Mouse (Mus musculus): ENCODE results near the gene Ncstn. TPM values are rescaled to one million over a fixed set of nuclear protein-coding genes. Genes with fewer than 3 reads are reported as not detected.

Gene Ncstn
- polyA plus RNA-seq (2015; fragmentation: Nextera tagmentation; extraction: Ambion mirVana), result 84.9 and 127 TPM in 2 replicates

GRCm38 (mm10) chr1:172082101-172082898 lies at the start of gene Ncstn, which contains the start of gene Copa:
Gene Ncstn, minus strand, starts transcription at chr1:172082795.
Gene Copa, plus strand, starts transcription at chr1:172082529.

GRCm38 (mm10) chr1:172126376-172127347 lies 44.1 kb upstream of the Ncstn start, which contains the start of gene Pex19:
Gene Pex19, plus strand, starts transcription at chr1:172126755.

GRCm38 (mm10) chr1:172057491-172057921 lies 25.1 kb downstream of the Ncstn start, which contains the start of gene Nhlh1:
Gene Nhlh1, minus strand, starts transcription at chr1:172057573.

GRCm38 (mm10) chr1:172028394-172029275 lies 54.0 kb downstream of the Ncstn start, which contains the start of gene Vangl2:
Gene Vangl2, minus strand, starts transcription at chr1:172028444.

Other genes starting within 250 kb of the Ncstn start
- 6.8 and 8.3 TPM in 2 replicates for gene Cd84, start 243.1 kb downstream of the Ncstn start, polyA plus RNA-seq (2015; fragmentation: Nextera tagmentation; extraction: Ambion mirVana)
- 0.08 TPM in 1 of 2 replicates, not detected in the other for gene Gm10521, start 187.1 kb downstream of the Ncstn start, polyA plus RNA-seq (2015; fragmentation: Nextera tagmentation; extraction: Ambion mirVana)
- gene Slamf6, start 165.3 kb downstream of the Ncstn start, polyA plus RNA-seq (2015; fragmentation: Nextera tagmentation; extraction: Ambion mirVana), result 0.41 and 0.59 TPM in 2 replicates
- gene Vangl2, start 54.4 kb downstream of the Ncstn start, polyA plus RNA-seq (2015; fragmentation: Nextera tagmentation; extraction: Ambion mirVana), result 5.4 and 8.0 TPM in 2 replicates
- not detected in 2 replicates for gene Nhlh1, start 25.2 kb downstream of the Ncstn start, polyA plus RNA-seq (2015; fragmentation: Nextera tagmentation; extraction: Ambion mirVana)
- gene Copa, start 266 bp downstream of the Ncstn start, polyA plus RNA-seq (2015; fragmentation: Nextera tagmentation; extraction: Ambion mirVana), result 85.7 and 124 TPM in 2 replicates
- gene Pex19, start 44.0 kb upstream of the Ncstn start, polyA plus RNA-seq (2015; fragmentation: Nextera tagmentation; extraction: Ambion mirVana), result 131 and 196 TPM in 2 replicates
- gene Dcaf8, start 65.3 kb upstream of the Ncstn start, polyA plus RNA-seq (2015; fragmentation: Nextera tagmentation; extraction: Ambion mirVana), result 85.4 and 126 TPM in 2 replicates
- gene Pea15a, start 124.0 kb upstream of the Ncstn start, polyA plus RNA-seq (2015; fragmentation: Nextera tagmentation; extraction: Ambion mirVana), result 91.0 and 111 TPM in 2 replicates
- 1.3 and 9.1 TPM in 2 replicates for gene Casq1, start 137.1 kb upstream of the Ncstn start, polyA plus RNA-seq (2015; fragmentation: Nextera tagmentation; extraction: Ambion mirVana)
- gene Atp1a4, start 175.6 kb upstream of the Ncstn start, polyA plus RNA-seq (2015; fragmentation: Nextera tagmentation; extraction: Ambion mirVana), result 0.68 and 2.4 TPM in 2 replicates
- gene Igsf8, start 178.8 kb upstream of the Ncstn start, polyA plus RNA-seq (2015; fragmentation: Nextera tagmentation; extraction: Ambion mirVana), result 29.8 and 33.0 TPM in 2 replicates
- gene Atp1a2, start 215.3 kb upstream of the Ncstn start, polyA plus RNA-seq (2015; fragmentation: Nextera tagmentation; extraction: Ambion mirVana), result 4.1 and 5.3 TPM in 2 replicates
- gene Kcnj9, start 246.5 kb upstream of the Ncstn start, polyA plus RNA-seq (2015; fragmentation: Nextera tagmentation; extraction: Ambion mirVana), result 0.28 TPM in 1 of 2 replicates, not detected in the other